Mouse (Mus musculus) lung, postnatal 4 days (tissue): ENCODE measurements around the gene Ndufab1.
"Not testable (repeated sequence)": the region's sequence is repeated elsewhere in the genome, so short reads cannot be mapped to it uniquely, and the experiment has no call there.

Source experiments
- DNase-seq, 2 experiments: peaks; one replicate each; pipeline ENCODE4 v3.0.0; 2021

The Ndufab1 gene

GRCm38 (mm10) chr7:122101747-122102244 is at the start of gene Ndufab1:
Gene Ndufab1, minus strand, starts transcription at chr7:122101886.
- DNase-seq = peak; percentile 89 to 92

- no peak for DNase-seq
These were observed 39.3 kb upstream of the Ndufab1 start for GRCm38 (mm10) chr7:122140991-122141390.

GRCm38 (mm10) chr7:122138190-122138589 is 36.5 kb upstream of the Ndufab1 start:
- DNase-seq = no peak

- DNase-seq = no peak
These were observed 35.4 kb upstream of the Ndufab1 start for GRCm38 (mm10) chr7:122137071-122137470.

GRCm38 (mm10) chr7:122135070-122135469 is 33.4 kb upstream of the Ndufab1 start:
- peak in 1 of 2 experiments; percentile 22 for DNase-seq

GRCm38 (mm10) chr7:122133338-122133625 is 31.6 kb upstream of the Ndufab1 start:
- DNase-seq = no peak

GRCm38 (mm10) chr7:122132497-122133337 is 31.0 kb upstream of the Ndufab1 start, which contains the start of the genes Palb2 and Dctn5:
Gene Palb2, minus strand, starts transcription at chr7:122132985.
Gene Dctn5, plus strand, starts transcription at chr7:122133041.
- peak; percentile 98 to 99 for DNase-seq

GRCm38 (mm10) chr7:122131834-122132233 is 30.1 kb upstream of the Ndufab1 start:
- DNase-seq = no peak

GRCm38 (mm10) chr7:122126946-122127345 is 25.3 kb upstream of the Ndufab1 start:
- DNase-seq = no peak

- no peak for DNase-seq
These were observed 23.9 kb upstream of the Ndufab1 start for GRCm38 (mm10) chr7:122125636-122126035.

GRCm38 (mm10) chr7:122123518-122123917 is 21.8 kb upstream of the Ndufab1 start:
- no peak for DNase-seq

GRCm38 (mm10) chr7:122108206-122108605 is 6.5 kb upstream of the Ndufab1 start:
- DNase-seq = no peak

- DNase-seq = not testable (repeated sequence)
These were observed 506 bp downstream of the Ndufab1 start for GRCm38 (mm10) chr7:122101014-122101746.

GRCm38 (mm10) chr7:122099222-122099621 is 2.5 kb downstream of the Ndufab1 start:
- peak in 1 of 2 experiments; percentile 45 for DNase-seq

GRCm38 (mm10) chr7:122098009-122098408 is 3.7 kb downstream of the Ndufab1 start:
- no peak for DNase-seq

- DNase-seq = no peak
These were observed 6.9 kb downstream of the Ndufab1 start for GRCm38 (mm10) chr7:122094564-122095330.

GRCm38 (mm10) chr7:122087195-122087982 is 14.3 kb downstream of the Ndufab1 start:
- no peak for DNase-seq

- no peak for DNase-seq
These were observed 20.6 kb downstream of the Ndufab1 start for GRCm38 (mm10) chr7:122081071-122081470.

GRCm38 (mm10) chr7:122079798-122080554 is 21.7 kb downstream of the Ndufab1 start:
- DNase-seq = no peak

- DNase-seq = no peak
These were observed 27.3 kb downstream of the Ndufab1 start for GRCm38 (mm10) chr7:122074374-122074773.
